Mouse (Mus musculus) forebrain, embryonic 11.5 days (tissue): ENCODE data around the gene Epha6. TPM values are rescaled to one million over a fixed set of nuclear protein-coding genes. Genes with fewer than 3 reads are reported as not detected.

Experiments
- ATAC-seq: fragments of 200-750 bp; cut with Nextera tagmentation; replicated peaks from 2 replicates; pipeline ENCODE4 v1.8.0; 2017; ENCODE audit warnings: moderate TSS enrichment; ENCODE audit not compliant: low FRiP score
- DNase-seq: peaks from one replicate; pipeline ENCODE4 v3.0.0-alpha.2; 2017; ENCODE audit warnings: low spot score
- H3K27ac ChIP-seq: fragments of 300-500 bp; sonication (generic); 2 replicates; pipeline ENCODE4 v1.5.1; 2014; ENCODE audit warnings: low read depth, low read length
- H3K27me3 ChIP-seq: fragments of 300-500 bp; sonication (generic); 2 replicates; pipeline ENCODE4 v1.6.1; 2014; ENCODE audit warnings: mild to moderate bottlenecking, low read length, mixed read lengths; ENCODE audit not compliant: control insufficient read depth, insufficient read depth
- H3K36me3 ChIP-seq: fragments of 300-500 bp; sonication (generic); 2 replicates; pipeline ENCODE4 v1.6.1; 2014; ENCODE audit warnings: mild to moderate bottlenecking, low read length, moderate library complexity, mixed read lengths; ENCODE audit not compliant: control insufficient read depth, insufficient read depth
- H3K4me1 ChIP-seq: fragments of 300-500 bp; sonication (generic); replicated peaks from 2 replicates; pipeline ENCODE4 v1.6.1; 2014; ENCODE audit warnings: low read length, mixed read lengths; ENCODE audit not compliant: control insufficient read depth, insufficient read depth
- H3K4me2 ChIP-seq: fragments of 300-500 bp; sonication (generic); 2 replicates; pipeline ENCODE4 v1.6.1; 2014; ENCODE audit warnings: low read depth, mild to moderate bottlenecking, low read length, moderate library complexity, mixed read lengths; ENCODE audit not compliant: severe bottlenecking
- H3K4me3 ChIP-seq: fragments of 300-500 bp; sonication (generic); 2 replicates; pipeline ENCODE4 v1.5.1; 2014; ENCODE audit warnings: low read depth, low read length
- H3K9ac ChIP-seq: fragments of 300-500 bp; sonication (generic); 2 replicates; pipeline ENCODE4 v1.6.1; 2014; ENCODE audit warnings: low read length
- H3K9me3 ChIP-seq: fragments of 300-500 bp; sonication (generic); 2 replicates; pipeline ENCODE4 v1.6.1; 2016; ENCODE audit warnings: low read length, mixed read lengths; ENCODE audit not compliant: control insufficient read depth
- WGBS: fragments of 180-500 bp; shearing (Covaris S2); extraction: QIAGEN DNeasy Blood & Tissue Kit; methylation state at CpG from one replicate; pipeline ENCODE4 v1.1.7; 2014; 5-methylcytosine and 5-hydroxymethylcytosine counted together
- polyA plus RNA-seq: library from polyadenylated mRNA; unstranded; fragments of >200 nt; fragmentation: Nextera tagmentation; extraction: Ambion mirVana; gene quantifications from 2 replicates; pipeline ENCODE4 v1.2.1, GENCODE M21; 2014

Epha6 gene
- polyA plus RNA-seq, 1 experiment from 2014 or later, result 0.68 TPM

DNA sequence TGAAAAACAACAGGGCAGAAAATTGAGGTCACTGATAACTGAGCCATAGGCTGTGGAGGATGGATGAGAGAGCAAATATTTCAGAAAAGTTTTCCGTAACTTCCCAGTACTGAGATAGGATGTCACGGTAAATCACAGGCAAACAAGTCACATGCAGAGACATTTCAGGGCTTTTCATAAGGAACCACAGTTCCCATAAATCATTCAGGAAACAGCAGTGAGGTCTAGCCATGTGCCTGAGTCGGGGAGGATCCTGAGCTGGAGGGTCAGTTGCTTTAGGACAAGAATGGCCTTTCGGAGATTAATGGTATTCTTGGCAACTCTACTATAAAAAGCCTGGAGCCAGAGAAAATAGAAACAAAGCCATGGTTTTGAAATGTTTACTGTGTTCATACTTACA lies 889.8 kb downstream of the Epha6 start:
- Histone ChIP-seq H3K36me3 (no peaks in the 10 kb centered on the region), H3K27ac (no peak overlapping the region), H3K4me2 (no peak overlapping the region), H3K27me3 (no peaks in the 10 kb centered on the region), H3K9ac (no peak overlapping the region), H3K9me3 (no peaks in the 10 kb centered on the region), H3K4me3 (no peak overlapping the region), H3K4me1 (no peaks in the 10 kb centered on the region)
- 93% methylated on average over 4 of the region's 4 CpGs for WGBS
- ATAC-seq (no peak), DNase-seq (no peak)

DNA sequence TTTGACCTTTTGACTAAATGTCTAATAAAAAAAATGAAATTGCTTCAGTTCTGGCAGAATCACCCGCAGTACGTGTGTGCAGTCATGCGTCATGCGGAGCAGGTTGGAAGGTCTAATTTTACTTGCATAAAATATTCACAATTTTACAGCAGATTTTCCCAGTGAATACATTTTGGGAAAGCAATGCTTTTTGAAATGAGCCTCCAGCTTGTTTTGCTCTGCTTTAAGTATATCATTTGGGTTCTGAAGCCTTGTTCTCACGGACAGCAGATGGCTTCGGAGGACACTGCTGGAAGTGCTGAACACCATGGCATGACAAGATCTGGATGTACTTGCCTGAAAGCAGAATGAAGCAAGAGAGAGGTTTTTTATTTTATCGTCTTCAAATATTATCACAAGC lies 912.1 kb downstream of the Epha6 start:
- H3K4me3 ChIP-seq, result no peak overlapping the region
- no peaks in the 10 kb centered on the region for H3K9me3 ChIP-seq
- H3K27me3 ChIP-seq, result no peaks in the 10 kb centered on the region
- WGBS, result 96% methylated on average over 7 of the region's 7 CpGs
- no peak overlapping the region for H3K27ac ChIP-seq
- no peak overlapping the region for H3K4me2 ChIP-seq
- DNase-seq (no peak), ATAC-seq (no peak)
- H3K4me1 ChIP-seq, result no peaks in the 10 kb centered on the region
- H3K9ac ChIP-seq, result no peak overlapping the region
- no peaks in the 10 kb centered on the region for H3K36me3 ChIP-seq

GRCm38 (mm10) chr16:59689120-59689519 lies 916.2 kb downstream of the Epha6 start:
- WGBS, result 87% methylated on average over 5 of the region's 5 CpGs
- DNase-seq, result no peak

GRCm38 (mm10) chr16:59685135-59685534 lies 920.2 kb downstream of the Epha6 start:
- no peaks in the 10 kb centered on the region for H3K36me3 ChIP-seq
- no peak overlapping the region for H3K27ac ChIP-seq
- H3K4me3 ChIP-seq, result no peak overlapping the region
- ATAC-seq, result no peak
- no peak overlapping the region for H3K4me2 ChIP-seq
- H3K9ac ChIP-seq, result no peak overlapping the region
- H3K27me3 ChIP-seq, result no peaks in the 10 kb centered on the region
- WGBS, result 86% methylated on average over 5 of the region's 5 CpGs
- DNase-seq, result no peak
- H3K4me1 ChIP-seq, result no peaks in the 10 kb centered on the region
- no peaks in the 10 kb centered on the region for H3K9me3 ChIP-seq

More at GRCm38 (mm10) chr16:59689120-59689519, 916.2 kb downstream of the Epha6 start:
- H3K36me3 ChIP-seq, result no peaks in the 10 kb centered on the region
- H3K4me3 ChIP-seq, result no peak overlapping the region
- H3K4me2 ChIP-seq, result no peak overlapping the region
- H3K27ac ChIP-seq, result no peak overlapping the region
- ATAC-seq, result no peak
- H3K4me1 ChIP-seq, result no peaks in the 10 kb centered on the region
- H3K9ac ChIP-seq, result no peak overlapping the region
- no peaks in the 10 kb centered on the region for H3K9me3 ChIP-seq
- H3K27me3 ChIP-seq, result no peaks in the 10 kb centered on the region

DNA sequence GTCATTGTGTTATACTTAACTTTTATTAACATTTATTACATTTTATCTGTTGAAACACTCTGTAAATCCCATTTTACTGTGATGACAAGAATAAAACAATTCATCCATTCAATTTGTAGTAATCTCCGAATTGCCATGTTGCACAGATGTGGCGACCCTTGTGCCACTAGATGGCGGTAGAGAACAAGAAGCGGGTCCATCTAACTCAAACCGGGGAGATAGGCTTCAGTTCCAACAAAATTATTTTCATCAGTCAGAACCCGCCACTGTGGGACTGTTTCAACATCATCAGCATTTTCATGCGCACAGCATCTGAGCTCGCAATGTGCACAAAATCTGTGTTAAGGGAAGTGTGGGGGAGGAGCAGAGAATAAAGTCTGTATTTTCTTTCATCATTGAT lies 921.9 kb downstream of the Epha6 start:
- Histone ChIP-seq H3K9ac (no peak overlapping the region), H3K27ac (no peak overlapping the region), H3K4me2 (no peak overlapping the region), H3K36me3 (no peaks in the 10 kb centered on the region), H3K27me3 (no peaks in the 10 kb centered on the region), H3K9me3 (no peaks in the 10 kb centered on the region), H3K4me3 (no peak overlapping the region), H3K4me1 (no peaks in the 10 kb centered on the region)
- WGBS, result 8% methylated on average over 8 of the region's 8 CpGs
- peak; percentile 76 for DNase-seq
- ATAC-seq, result peak; percentile 91

GRCm38 (mm10) chr16:59682216-59682891 lies 923.0 kb downstream of the Epha6 start:
- H3K27me3 ChIP-seq, result no peaks in the 10 kb centered on the region
- no peaks in the 10 kb centered on the region for H3K4me1 ChIP-seq
- H3K9ac ChIP-seq, result no peak overlapping the region
- no peak overlapping the region for H3K4me3 ChIP-seq
- WGBS, result 89% methylated on average over 8 of the region's 8 CpGs
- DNase-seq (no peak), ATAC-seq (no peak)
- no peak overlapping the region for H3K4me2 ChIP-seq
- H3K9me3 ChIP-seq, result no peaks in the 10 kb centered on the region
- H3K27ac ChIP-seq, result no peak overlapping the region
- H3K36me3 ChIP-seq, result no peaks in the 10 kb centered on the region

DNA sequence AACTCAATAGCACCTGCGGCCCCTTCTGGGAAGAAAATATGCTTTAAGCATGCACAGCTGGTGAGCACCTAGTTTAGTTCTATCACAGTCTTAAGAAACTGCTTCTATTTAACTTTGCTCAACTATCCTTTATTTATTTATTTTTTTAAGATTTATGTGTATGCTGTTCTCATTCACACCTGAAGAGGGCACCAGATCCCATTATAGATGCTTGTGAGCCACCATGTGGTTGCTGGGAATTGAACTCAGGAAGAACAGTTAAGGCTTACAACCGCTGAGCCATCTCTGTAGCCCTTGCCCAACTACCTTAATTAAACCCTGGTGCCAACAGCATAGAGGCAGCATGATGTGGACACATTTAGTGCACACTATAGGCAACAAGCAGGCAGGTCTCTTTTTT lies 938.4 kb downstream of the Epha6 start:
- Histone ChIP-seq H3K27me3 (no peaks in the 10 kb centered on the region), H3K4me3 (no peak overlapping the region), H3K36me3 (no peaks in the 10 kb centered on the region), H3K4me2 (no peak overlapping the region), H3K4me1 (no peaks in the 10 kb centered on the region), H3K9me3 (no peaks in the 10 kb centered on the region), H3K9ac (no peak overlapping the region), H3K27ac (no peak overlapping the region)
- ATAC-seq (no peak), DNase-seq (no peak)
- WGBS, result 88% methylated on average over 2 of the region's 2 CpGs

DNA sequence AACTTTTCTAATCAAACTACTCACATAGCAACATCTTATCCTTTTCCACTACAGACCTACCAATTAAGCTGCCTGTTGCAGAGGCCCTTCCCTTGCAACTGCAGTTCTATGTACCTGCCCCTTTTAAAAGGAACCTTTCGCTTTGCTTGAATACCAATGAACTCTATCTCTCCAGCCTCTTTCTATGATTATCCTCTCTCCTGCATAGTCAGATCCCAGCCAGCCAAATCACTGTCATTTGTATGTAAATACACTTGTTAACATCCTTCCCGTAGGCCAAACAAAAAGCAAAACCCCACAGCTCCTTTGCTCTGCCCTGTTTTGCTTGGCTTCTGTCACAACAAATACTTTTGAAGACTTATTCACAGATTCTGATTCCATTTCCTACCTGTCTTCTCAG lies 961.6 kb downstream of the Epha6 start:
- Histone ChIP-seq H3K9me3 (no peaks in the 10 kb centered on the region), H3K27me3 (no peaks in the 10 kb centered on the region), H3K9ac (no peak overlapping the region), H3K36me3 (no peaks in the 10 kb centered on the region), H3K27ac (no peak overlapping the region), H3K4me2 (no peak overlapping the region), H3K4me3 (no peak overlapping the region), H3K4me1 (no peaks in the 10 kb centered on the region)
- WGBS, result 47% methylated on average over 2 of the region's 2 CpGs
- DNase-seq, result no peak
- ATAC-seq, result no peak

DNA sequence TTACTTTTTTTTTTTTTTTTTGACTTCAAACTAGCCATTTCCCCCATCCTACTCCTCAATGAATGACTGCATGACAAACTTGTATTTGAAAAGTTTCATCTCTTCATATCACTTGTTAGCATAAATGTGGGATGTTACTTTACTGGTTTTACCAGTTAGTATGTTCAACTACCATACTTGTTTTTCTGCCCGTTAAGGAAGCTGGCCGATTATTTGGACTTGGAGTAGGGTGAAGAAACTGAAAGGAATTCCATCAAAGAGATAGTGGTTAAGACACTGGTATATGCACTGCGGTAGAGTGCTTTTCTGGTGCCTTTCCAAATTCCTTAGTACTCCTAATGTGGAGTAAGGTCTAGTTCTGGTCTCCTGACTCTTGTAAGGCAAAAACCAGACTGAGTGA lies 965.3 kb downstream of the Epha6 start:
- no peaks in the 10 kb centered on the region for H3K36me3 ChIP-seq
- no peaks in the 10 kb centered on the region for H3K27me3 ChIP-seq
- no peaks in the 10 kb centered on the region for H3K4me1 ChIP-seq
- WGBS, result 93% methylated on average over 3 of the region's 3 CpGs
- H3K27ac ChIP-seq, result no peak overlapping the region
- H3K9ac ChIP-seq, result no peak overlapping the region
- DNase-seq (no peak), ATAC-seq (no peak)
- no peaks in the 10 kb centered on the region for H3K9me3 ChIP-seq
- no peak overlapping the region for H3K4me2 ChIP-seq
- no peak overlapping the region for H3K4me3 ChIP-seq
